Mouse (Mus musculus) adrenal gland, postnatal 10 days (tissue): ENCODE results near the gene Ak4. TPM values are rescaled to one million over a fixed set of nuclear protein-coding genes. Genes with fewer than 3 reads are reported as not detected.

ENCODE experiments used
- DNase-seq: peaks from one replicate; pipeline ENCODE4 v3.0.0; 2021; ENCODE audit warnings: mixed read lengths
- total RNA-seq, 2 experiments: library from RNA; stranded (reverse); gene quantifications; 2 replicates each; pipeline ENCODE4 v1.2.3; 2021

Ak4 gene
- total RNA-seq, 2 experiments from 2014 or later, result 10.2 to 26.9 TPM

DNA sequence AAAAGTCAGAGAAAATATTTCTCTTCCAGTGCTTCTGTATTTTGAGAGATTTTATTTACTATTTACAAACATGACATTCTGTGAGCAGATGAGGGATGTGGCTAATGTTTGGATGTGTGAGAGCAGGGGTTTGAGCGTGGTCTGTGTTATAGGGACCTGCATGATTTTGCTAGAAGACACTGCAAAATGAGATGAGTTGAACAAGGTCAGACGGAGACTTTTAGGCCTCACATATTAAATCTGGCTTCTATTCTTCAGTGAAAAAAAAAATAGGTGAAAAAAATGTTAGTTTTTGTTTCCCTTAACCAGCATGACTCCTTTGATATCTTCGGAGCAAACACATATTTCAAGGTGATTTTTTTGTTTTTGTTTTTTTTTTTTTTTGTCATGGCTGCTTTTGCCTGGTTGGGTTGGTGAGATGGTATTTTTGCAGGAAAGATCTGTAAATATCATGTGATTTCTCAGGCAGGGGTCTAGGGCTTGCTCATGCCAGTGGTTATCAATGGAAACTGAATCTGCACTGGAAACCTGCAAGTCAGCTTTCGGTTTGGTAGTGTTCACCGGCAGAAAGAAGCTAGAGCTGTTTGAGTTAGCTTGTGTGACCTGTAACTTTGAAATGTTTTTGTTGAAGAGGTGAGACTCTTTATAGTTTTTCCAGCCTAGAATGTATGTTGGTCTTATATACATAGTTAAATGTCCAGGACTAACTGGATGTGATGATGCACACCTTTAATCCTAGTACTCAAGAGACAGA is 92.9 kb downstream of the Ak4 start:
- no peak for DNase-seq

DNA sequence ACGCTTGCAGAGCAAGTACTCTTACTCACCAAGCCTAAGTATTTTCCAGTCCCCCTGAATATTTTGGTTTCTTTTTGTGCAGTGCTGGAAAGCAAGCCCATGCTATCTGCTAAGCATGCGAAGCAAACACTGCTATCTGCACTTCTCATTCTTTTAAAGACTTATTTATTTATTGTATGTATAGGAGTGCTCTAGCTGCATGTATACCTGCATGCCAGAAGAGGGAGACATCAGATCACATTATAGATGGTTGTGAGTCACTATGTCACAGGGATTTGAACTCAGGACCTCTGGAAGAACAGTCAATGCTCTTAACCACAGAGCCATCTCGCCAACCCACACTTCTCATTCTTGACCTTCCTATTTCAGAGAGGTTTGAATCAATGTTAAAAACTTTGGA is 94.2 kb downstream of the Ak4 start:
- no peak for DNase-seq

DNA sequence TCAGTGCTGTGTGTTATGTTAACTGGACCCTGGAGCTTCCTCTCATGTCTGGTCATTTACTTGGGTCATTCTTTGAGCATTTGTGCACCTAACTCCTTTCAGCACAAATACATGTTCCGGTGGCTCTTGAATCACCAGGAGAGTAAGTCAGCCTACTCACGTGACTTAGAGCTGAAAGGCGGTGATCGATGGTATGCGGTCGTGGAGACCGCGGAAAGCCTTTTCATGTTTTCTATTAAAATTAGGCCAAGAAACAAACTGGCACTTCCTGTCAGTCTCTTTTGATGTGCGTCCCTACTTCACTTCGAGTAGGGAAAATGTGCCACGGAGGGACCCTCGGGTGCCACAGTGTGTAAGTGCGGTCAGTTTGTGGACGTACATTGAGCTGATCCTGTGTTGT is 96.8 kb downstream of the Ak4 start:
- no peak for DNase-seq

Other genes with a start within 250 kb of the Ak4 start
- 100 to 1,000 TPM in 1 of 2 experiments, 10 to 100 TPM in 1; 96.0 to 103 TPM for gene Jak1, start 154.0 kb upstream of the Ak4 start, total RNA-seq
- 1 to 10 TPM; 7.3 to 9.1 TPM for gene Dnajc6, start 77.4 kb downstream of the Ak4 start, total RNA-seq
- gene Leprot, start 228.4 kb downstream of the Ak4 start, total RNA-seq, result 10 to 100 TPM; 55.3 to 63.0 TPM